Mouse (Mus musculus) mesoderm, embryonic 11.5 days (tissue): ENCODE measurements around the gene 9930111J21Rik2.
"Not testable (repeated sequence)": the region's sequence is repeated elsewhere in the genome, so short reads cannot be mapped to it uniquely, and the experiment has no call there.

Experiments used
- DNase-seq: peaks from one replicate; pipeline ENCODE4 v3.0.0-alpha.2; 2012; ENCODE audit warnings: low read depth, low spot score

Gene 9930111J21Rik2

DNA sequence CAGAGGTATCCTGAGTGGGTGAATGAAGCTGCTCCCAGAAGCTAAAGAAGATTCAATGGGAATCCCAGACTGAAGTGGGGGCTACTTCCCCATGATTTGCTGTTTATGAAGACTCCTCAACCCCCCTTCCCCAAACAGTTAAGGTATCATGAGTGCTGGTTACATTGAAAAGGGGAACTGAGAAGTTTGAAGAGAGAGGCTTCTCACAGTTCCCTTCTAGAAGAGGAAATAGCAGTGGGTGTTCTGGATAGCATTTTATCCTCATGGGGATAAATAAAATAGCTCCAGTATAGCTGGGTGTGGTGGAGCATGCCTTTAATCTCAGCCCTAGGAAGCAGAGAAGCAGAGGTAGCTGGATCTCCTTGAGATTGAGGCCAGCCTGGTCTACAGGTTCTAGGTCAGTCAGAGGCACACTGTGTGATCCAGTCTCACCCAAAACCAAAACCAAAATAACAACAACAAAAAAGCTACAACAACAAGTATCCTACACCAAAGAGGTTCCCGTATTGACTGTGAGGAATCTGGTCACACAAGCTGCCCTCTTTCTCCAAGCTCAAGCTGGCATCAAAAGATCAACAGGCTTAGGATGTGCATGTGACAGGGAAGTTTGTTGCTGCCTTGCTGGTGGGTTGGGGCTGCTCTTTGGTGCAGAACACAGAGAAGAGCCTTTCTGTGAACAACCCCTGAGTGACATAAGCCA, 72.7 kb downstream of the 9930111J21Rik2 start, which contains the start of gene Olfr56:
TSS of gene Olfr56 (plus strand) at position 650 of the 700 bp plus-strand sequence.
- not testable (repeated sequence) for DNase-seq

DNA sequence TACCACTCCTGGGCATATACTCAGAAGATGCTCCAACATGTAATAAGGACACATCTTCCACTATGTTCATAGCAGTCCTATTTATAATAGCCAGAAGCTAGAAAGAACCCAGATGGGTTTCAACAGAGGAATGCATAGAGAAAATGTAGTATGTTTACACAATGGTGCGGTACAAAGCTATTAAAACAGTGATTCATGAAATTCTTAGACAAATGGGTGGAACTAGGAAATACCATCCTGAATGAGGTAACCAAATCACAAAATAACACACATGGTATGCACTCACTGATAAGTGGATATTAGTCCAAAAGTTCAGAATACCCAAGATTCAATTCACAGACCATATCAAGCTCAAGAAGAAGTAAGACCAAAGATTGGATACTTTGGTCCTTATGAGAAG, 76.4 kb downstream of the 9930111J21Rik2 start:
- DNase-seq, result not testable (repeated sequence)
